Mouse (Mus musculus): Measurements from ENCODE around the gene Zfp956. TPM values are rescaled to one million over a fixed set of nuclear protein-coding genes. Genes with fewer than 3 reads are reported as not detected.
"Not testable (repeated sequence)": the region's sequence is repeated elsewhere in the genome, so short reads cannot be mapped to it uniquely, and the experiment has no call there.

Gene Zfp956
- total RNA-seq, 2 experiments from 2014 or later, result 19.3 to 22.6 TPM

- DNase-seq (ENCODE audit: extremely low spot score in 1 of 2, low spot score in 1 of 2), result no peak
Measured at GRCm38 (mm10) chr6:47963051-47963450, 9.9 kb downstream of the Zfp956 start.

GRCm38 (mm10) chr6:47968166-47968565 lies 15.0 kb downstream of the Zfp956 start:
- not testable (repeated sequence) for DNase-seq (ENCODE audit: extremely low spot score in 1 of 2, low spot score in 1 of 2)

GRCm38 (mm10) chr6:47974599-47974998 lies 21.4 kb downstream of the Zfp956 start:
- no peak for DNase-seq (ENCODE audit: extremely low spot score in 1 of 2, low spot score in 1 of 2)

- peak; percentile 61 to 72 for DNase-seq (ENCODE audit: extremely low spot score in 1 of 2, low spot score in 1 of 2)
Measured at GRCm38 (mm10) chr6:47978897-47979368, 25.7 kb downstream of the Zfp956 start.

- DNase-seq (ENCODE audit: extremely low spot score in 1 of 2, low spot score in 1 of 2), result no peak
Measured at GRCm38 (mm10) chr6:47983936-47984335, 30.7 kb downstream of the Zfp956 start.

- DNase-seq (ENCODE audit: extremely low spot score in 1 of 2, low spot score in 1 of 2), result no peak
Measured at GRCm38 (mm10) chr6:47995661-47996060, 42.5 kb downstream of the Zfp956 start.

GRCm38 (mm10) chr6:48010727-48011126 lies 57.5 kb downstream of the Zfp956 start:
- no peak for DNase-seq (ENCODE audit: extremely low spot score in 1 of 2, low spot score in 1 of 2)

Other genes with a start within 250 kb of the Zfp956 start
- gene Pdia4, start 140.0 kb upstream of the Zfp956 start, total RNA-seq (2021), result 10 to 100 TPM; 53.5 to 67.5 TPM
- 1 to 10 TPM; 3.8 to 4.9 TPM for gene Zfp786, start 122.5 kb upstream of the Zfp956 start, total RNA-seq (2021)
- 10 to 100 TPM; 18.5 to 23.5 TPM for gene Zfp398, start 117.7 kb upstream of the Zfp956 start, total RNA-seq (2021)
- gene Zfp282, start 76.2 kb upstream of the Zfp956 start, total RNA-seq (2021), result 10 to 100 TPM; 15.3 to 17.1 TPM
- gene Zfp212, start 32.9 kb upstream of the Zfp956 start, total RNA-seq (2021), result 10 to 100 TPM; 17.0 to 17.3 TPM
- gene Zfp777, start 95.5 kb downstream of the Zfp956 start, total RNA-seq (2021), result 10 to 100 TPM; 33.8 to 33.9 TPM
- gene Zfp746, start 133.2 kb downstream of the Zfp956 start, total RNA-seq (2021), result 10 to 100 TPM; 29.6 to 31.8 TPM